Mouse (Mus musculus) kidney, adult 2 months (tissue): ENCODE data around the gene Tcn2. TPM values are rescaled to one million over a fixed set of nuclear protein-coding genes. Genes with fewer than 3 reads are reported as not detected.

ENCODE experiments used
- DNase-seq: peaks from one replicate; pipeline ENCODE4 v3.0.0; 2021
- H3K27ac ChIP-seq: fragments of 200-500 bp; 2 replicates; pipeline ENCODE4 v1.5.1; 2012; ENCODE audit warnings: low read depth, low read length, control low read depth, inconsistent platforms; ENCODE audit not compliant: insufficient read depth
- H3K27me3 ChIP-seq: fragments of 200-500 bp; replicated peaks from 2 replicates; pipeline ENCODE4 v1.6.1; 2012; ENCODE audit warnings: mild to moderate bottlenecking, moderate library complexity, low read length, inconsistent platforms; ENCODE audit not compliant: control insufficient read depth, insufficient read depth
- H3K36me3 ChIP-seq: fragments of 200-500 bp; 2 replicates; pipeline ENCODE4 v1.6.1; 2012; ENCODE audit warnings: mild to moderate bottlenecking, moderate library complexity, low read length, inconsistent platforms; ENCODE audit not compliant: control insufficient read depth, insufficient read depth
- H3K4me1 ChIP-seq: fragments of 200-500 bp; 2 replicates; pipeline ENCODE4 v1.6.1; 2011; ENCODE audit warnings: low read length; ENCODE audit not compliant: control insufficient read depth, insufficient read depth
- H3K4me3 ChIP-seq: fragments of 200-500 bp; 2 replicates; pipeline ENCODE4 v1.5.1; 2011; ENCODE audit warnings: mild to moderate bottlenecking, low read depth, low read length, control low read depth; ENCODE audit not compliant: insufficient read depth
- CTCF ChIP-seq: fragments of 200-500 bp; conservative IDR thresholded peaks from 2 replicates; pipeline ENCODE4 v1.5.1; 2011; ENCODE audit warnings: low read depth, mild to moderate bottlenecking, control low read depth, low read length, moderate library complexity, mixed read lengths; ENCODE audit not compliant: insufficient read depth, insufficient read length
- POLR2A ChIP-seq: fragments of 200-500 bp; IDR thresholded peaks from one replicate; pipeline ENCODE4 v1.6.1; 2011; ENCODE audit warnings: low read depth, low read length, control low read depth
- WGBS: fragments of 180-500 bp; shearing (Covaris S2); methylation state at CpG from one replicate; pipeline ENCODE4 v1.1.7; 2018; 5-methylcytosine and 5-hydroxymethylcytosine counted together
- polyA plus RNA-seq: library from polyadenylated mRNA; depleted of rRNA; stranded (reverse); fragments of >200 nt; gene quantifications from 2 replicates; pipeline ENCODE4 v1.2.3, GENCODE M21; 2012; rRNA removed

The Tcn2 gene
- polyA plus RNA-seq, result 2,179 and 2,584 TPM in 2 replicates

DNA sequence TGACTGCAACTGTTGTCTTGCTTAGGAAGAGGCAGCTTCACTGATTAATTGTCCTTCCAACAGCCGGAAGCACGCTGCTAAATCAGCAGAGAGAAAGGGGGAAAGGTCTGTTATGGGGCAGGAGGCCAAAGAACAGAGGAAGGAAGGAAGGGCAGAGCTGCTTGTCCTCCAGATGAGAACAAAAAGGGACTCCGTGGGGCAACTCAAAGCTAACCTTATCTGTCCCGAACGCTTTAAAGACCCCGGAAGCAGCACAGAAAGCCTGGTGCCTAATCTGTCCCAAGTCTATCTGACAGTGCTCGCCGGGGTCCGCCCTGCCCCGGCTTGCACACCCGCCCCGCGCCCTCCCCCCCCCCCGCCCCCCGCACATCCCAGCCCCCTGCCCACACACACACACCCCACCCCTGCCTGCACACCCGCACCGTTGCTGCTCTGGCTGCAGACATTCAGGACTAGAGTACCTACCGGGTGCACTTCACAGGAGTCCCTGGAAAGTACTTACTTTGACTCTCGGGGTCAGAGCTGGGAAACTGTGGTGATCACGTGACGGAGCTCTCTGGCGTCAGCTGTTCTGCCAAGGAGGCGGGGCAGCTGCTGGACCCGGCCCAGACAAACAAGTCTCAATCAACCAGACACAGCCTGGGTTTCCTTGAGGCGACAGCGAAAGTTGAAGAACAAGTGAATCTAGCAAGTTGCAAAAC, at the start of gene Tcn2:
Gene Tcn2, minus strand, starts transcription at position 649 of the 701 bp plus-strand sequence.
- TF ChIP-seq POLR2A, result peak; percentile 32
- TF ChIP-seq CTCF, result no peak
- H3K4me3 ChIP-seq, result peak within 1 kb of the TSS; percentile 78
- DNase-seq, result peak; percentile 99
- H3K4me1 ChIP-seq, result peaks cover 22% of the 10 kb centered on the region
- no peaks in the 10 kb centered on the region for H3K27me3 ChIP-seq
- WGBS, result under 1% methylated on average over 23 of the region's 26 CpGs
- H3K36me3 ChIP-seq, result no peaks in the 10 kb centered on the region; the same call in 1 of the 2 replicates
- H3K27ac ChIP-seq, result peak within 1 kb of the TSS; percentile 86

DNA sequence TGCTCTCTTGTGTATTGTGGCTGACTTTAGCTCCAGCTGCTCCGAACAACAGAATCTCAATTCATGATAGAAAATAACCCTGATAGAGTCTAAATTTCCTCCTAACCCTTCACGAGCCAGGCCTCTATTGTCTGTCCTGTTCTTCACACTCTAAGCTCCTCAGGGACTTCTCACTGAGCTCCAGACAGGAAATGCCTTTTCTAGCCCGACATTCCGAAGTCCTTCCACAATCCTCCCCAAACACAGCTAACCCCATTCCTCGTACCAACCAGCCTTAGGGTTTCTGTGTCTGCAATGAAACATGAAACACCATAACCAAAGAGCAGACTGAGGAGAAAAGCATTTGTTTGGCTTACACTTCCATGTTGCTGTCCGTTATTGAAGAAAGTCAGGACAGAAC, 49.6 kb upstream of the Tcn2 start:
- TF ChIP-seq POLR2A (no peak), CTCF (no peak)
- peak overlapping the region; percentile 69 for H3K27ac ChIP-seq
- 47% methylated on average over 6 of the region's 6 CpGs for WGBS
- DNase-seq, result no peak
- H3K4me3 ChIP-seq, result no peak overlapping the region
- H3K36me3 ChIP-seq, result no peaks in the 10 kb centered on the region; the same call in none of the 2 replicates
- H3K4me1 ChIP-seq, result peaks cover 29% of the 10 kb centered on the region; the same call in 1 of the 2 replicates
- no peaks in the 10 kb centered on the region for H3K27me3 ChIP-seq

DNA sequence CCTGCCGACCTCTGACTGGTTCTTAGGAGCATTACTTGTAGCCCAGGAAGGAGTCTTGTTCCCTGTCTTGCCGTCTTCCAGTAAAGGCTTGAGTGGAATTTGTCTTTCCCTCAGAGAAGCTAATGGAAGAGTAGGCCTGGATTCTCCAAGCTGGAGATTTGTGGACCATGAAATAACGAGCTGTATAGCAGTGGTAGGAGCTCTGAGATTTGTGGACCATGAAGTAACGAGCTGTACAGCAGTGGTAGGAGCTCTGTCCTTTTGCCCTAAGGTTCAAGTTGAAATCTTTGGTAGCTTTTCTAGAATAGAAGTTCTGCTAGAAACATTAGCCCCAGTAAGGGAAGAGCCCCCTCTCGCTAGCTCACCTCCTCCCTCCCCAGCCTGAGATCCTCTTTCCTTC, 46.5 kb upstream of the Tcn2 start:
- peak overlapping the region; percentile 67 for H3K27ac ChIP-seq
- DNase-seq, result peak; percentile 59
- WGBS, result 45% methylated on average over 5 of the region's 5 CpGs
- peaks cover 2% of the 10 kb centered on the region for H3K36me3 ChIP-seq
- peaks cover 29% of the 10 kb centered on the region; the same call in 1 of the 2 replicates for H3K4me1 ChIP-seq
- TF ChIP-seq CTCF (no peak), POLR2A (no peak)
- H3K27me3 ChIP-seq, result no peaks in the 10 kb centered on the region
- no peak overlapping the region for H3K4me3 ChIP-seq

DNA sequence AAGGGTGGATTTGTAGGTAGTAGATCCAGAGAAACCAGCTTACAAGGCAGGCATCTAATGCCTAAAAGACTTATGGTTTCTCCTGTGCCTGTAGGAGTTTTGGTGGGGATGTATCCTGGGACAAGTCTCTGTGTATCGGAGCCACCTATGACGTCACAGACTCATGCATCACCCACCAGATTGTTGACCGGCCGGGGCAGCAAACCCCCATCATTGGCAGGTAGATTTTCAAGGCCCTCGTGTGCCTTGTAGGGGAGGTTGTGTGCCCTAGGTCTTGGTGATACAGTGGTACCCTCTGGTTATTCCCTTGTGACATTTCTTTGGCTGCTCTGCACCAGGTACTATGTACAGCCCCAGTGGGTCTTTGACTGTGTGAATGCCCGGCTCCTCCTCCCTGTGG, 44.7 kb upstream of the Tcn2 start, which contains the start of gene 4930556J24Rik:
Gene 4930556J24Rik, minus strand, starts transcription at position 101 of the 400 bp plus-strand sequence.
- Histone ChIP-seq H3K27ac (no peak within 1 kb of the TSS), H3K36me3 (peaks cover 2% of the 10 kb centered on the region), H3K4me1 (peaks cover 18% of the 10 kb centered on the region; the same call in 1 of the 2 replicates), H3K27me3 (no peaks in the 10 kb centered on the region), H3K4me3 (no peak within 1 kb of the TSS)
- WGBS, result 95% methylated on average over 6 of the region's 6 CpGs
- TF ChIP-seq CTCF, result no peak
- no peak for TF ChIP-seq POLR2A
- DNase-seq, result no peak

DNA sequence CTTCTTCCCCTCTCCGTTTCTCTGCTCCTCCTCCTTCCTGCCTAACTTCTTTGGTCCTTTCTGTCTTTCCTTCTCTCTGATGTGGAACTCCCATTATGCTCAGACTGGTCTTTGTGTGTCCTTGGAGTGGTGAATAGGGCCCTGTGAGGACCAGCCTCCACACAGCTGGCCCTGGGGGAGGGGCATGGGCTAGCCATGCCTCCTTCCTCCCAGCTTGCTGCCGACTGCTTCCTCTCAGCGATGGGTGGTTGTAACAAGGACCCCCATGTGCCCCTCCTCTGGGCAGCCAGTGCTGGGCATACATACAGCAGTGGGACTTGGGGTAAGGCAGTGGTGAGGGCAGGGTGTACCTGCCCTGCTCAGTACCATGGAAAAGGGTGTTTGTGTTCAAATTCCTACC, 42.4 kb upstream of the Tcn2 start:
- H3K36me3 ChIP-seq, result peaks cover 2% of the 10 kb centered on the region
- no peak for DNase-seq
- H3K4me3 ChIP-seq, result no peak overlapping the region
- TF ChIP-seq CTCF (no peak), POLR2A (no peak)
- no peak overlapping the region for H3K27ac ChIP-seq
- 81% methylated on average over 3 of the region's 3 CpGs for WGBS
- peaks cover 14% of the 10 kb centered on the region; the same call in 1 of the 2 replicates for H3K4me1 ChIP-seq
- H3K27me3 ChIP-seq, result no peaks in the 10 kb centered on the region

DNA sequence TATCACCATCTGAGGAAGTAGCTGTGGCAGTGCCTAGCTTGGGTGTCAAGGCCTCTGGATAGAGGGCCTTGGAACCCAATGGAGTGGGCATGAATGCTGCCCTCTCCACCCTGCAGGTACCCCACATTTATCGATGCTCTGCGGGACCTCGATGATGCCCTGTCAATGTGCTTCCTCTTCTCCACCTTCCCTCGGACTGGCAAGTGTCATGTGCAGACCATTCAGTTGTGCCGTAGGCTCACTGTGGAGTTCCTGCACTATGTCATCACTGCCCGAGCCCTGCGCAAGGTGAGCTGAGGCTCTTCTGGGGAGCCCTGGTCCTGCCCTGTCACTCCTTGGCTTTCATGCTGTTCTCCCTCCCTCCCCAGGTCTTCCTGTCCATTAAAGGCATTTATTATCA, 41.1 kb upstream of the Tcn2 start:
- H3K4me1 ChIP-seq, result peaks cover 3% of the 10 kb centered on the region; the same call in 1 of the 2 replicates
- peaks cover 2% of the 10 kb centered on the region for H3K36me3 ChIP-seq
- WGBS, result 90% methylated on average over 7 of the region's 7 CpGs
- H3K4me3 ChIP-seq, result no peak overlapping the region
- no peaks in the 10 kb centered on the region for H3K27me3 ChIP-seq
- no peak for DNase-seq
- no peak for TF ChIP-seq CTCF
- TF ChIP-seq POLR2A, result no peak
- no peak overlapping the region for H3K27ac ChIP-seq

DNA sequence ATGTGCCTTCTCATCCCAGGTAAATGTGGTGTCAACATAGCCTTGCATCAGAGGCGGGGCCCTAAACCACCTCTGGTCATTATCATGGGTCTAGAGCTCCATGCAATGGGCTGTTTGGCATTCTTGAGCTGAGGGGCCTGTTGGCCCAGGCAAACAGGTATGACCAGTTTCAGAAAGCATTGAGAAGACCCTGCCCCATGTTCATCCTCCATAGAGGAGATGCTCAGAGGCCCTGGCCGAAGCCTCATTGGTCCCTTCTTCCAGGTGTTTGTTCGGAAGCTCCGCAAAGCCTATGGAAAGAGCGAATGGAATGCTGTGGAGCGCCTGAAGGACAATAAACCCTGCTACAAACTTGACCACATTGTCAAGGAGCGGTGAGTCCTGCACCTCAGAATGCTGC, 38.4 kb upstream of the Tcn2 start:
- WGBS, result 97% methylated on average over 7 of the region's 7 CpGs

More for the DNA sequence above, 38.4 kb upstream of the Tcn2 start:
- Histone ChIP-seq H3K4me3 (no peak overlapping the region), H3K27ac (no peak overlapping the region), H3K27me3 (no peaks in the 10 kb centered on the region), H3K4me1 (no peaks in the 10 kb centered on the region), H3K36me3 (no peaks in the 10 kb centered on the region; the same call in 1 of the 2 replicates)
- DNase-seq, result no peak
- TF ChIP-seq POLR2A (no peak), CTCF (no peak)
